8 mouse cellular contexts compared by ENCODE assay signal in the genomic region with DNA sequence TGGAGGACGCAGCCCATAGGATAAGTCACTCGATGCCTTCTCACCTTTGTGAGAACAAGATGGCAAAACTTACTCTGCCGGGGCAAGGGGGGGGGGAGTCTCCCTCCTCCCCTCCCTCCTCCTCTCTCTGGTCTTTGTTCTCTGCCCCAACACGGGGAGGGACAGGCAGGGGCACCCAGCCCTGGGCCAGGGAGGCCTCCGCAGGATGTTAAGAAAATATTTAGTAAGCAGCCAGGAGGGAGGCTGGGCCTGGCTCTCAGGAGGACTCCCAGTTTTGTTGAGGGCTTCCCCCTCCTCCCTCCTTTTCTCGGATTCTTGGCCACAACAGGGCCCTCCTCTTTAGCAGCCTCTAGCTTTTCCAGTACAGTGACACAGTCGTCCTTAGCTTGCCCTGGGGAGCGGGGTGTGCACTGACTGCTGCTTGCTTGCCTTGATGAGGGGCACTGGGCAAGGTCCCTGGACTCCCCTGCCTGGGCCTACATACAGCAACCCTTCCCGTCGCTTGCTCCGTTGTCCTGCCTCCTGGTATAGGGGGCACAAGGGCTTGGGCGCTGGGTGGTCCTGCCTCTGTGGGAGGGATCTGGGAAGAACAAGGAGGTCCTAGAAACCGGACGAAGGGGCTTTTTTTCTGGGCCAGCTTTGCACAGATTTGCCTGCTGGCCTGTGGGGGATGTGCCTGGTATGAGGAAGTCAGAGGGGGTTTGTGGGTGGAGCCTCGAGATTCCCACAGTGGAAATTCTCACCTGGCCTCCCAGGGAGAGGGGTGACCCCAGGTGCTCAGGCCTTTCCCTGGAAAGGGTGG. TPM values are rescaled to one million over a fixed set of nuclear protein-coding genes. Genes with fewer than 3 reads are reported as not detected.
A peak's percentile ranks its signal among the peaks of the same experiment; 100 is the strongest.
DNase-seq lines count a peak whose midpoint lies in the region; ATAC-seq and TF ChIP-seq lines count a peak whose summit lies in the region.

No protein-coding gene starts in this region.

- H3K4me1 ChIP-seq in G1E (ENCODE audit: insufficient read depth, low read depth, low read length), result peaks cover 73% of the 10 kb centered on the region
- peaks cover 45% of the 10 kb centered on the region for H3K4me1 ChIP-seq in forebrain, embryonic 11.5 days (replicated peaks; ENCODE audit: control insufficient read depth, insufficient read depth, low read length)
- peaks cover 83% of the 10 kb centered on the region for H3K4me1 ChIP-seq in liver, embryonic 16.5 days (ENCODE audit: control insufficient read depth, low read depth, low read length)

- TF ChIP-seq CTCF in G1E (IDR thresholded peaks at IDR 0.05; ENCODE audit: low read depth, low read length), result no peak

- peak overlapping the region; percentile 100 for H3K9ac ChIP-seq in forebrain, embryonic 11.5 days (ENCODE audit: low read length)
- peak overlapping the region; percentile 88 for H3K9ac ChIP-seq in liver, embryonic 16.5 days (ENCODE audit: low read depth, low read length)

- WGBS in forebrain, embryonic 11.5 days, result 8% methylated on average over 15 of the region's 15 CpGs
- 39% methylated on average over 14 of the region's 15 CpGs for WGBS in liver, embryonic 16.5 days (ENCODE audit: insufficient replicate concordance)

- peak overlapping the region; percentile 94 for H3K4me3 ChIP-seq in G1E (ENCODE audit: low read depth, low read length)
- peak overlapping the region; percentile 99 for H3K4me3 ChIP-seq in forebrain, embryonic 11.5 days (ENCODE audit: low read depth, low read length)
- H3K4me3 ChIP-seq in liver, embryonic 16.5 days (ENCODE audit: low read depth, low read length), result peak overlapping the region; percentile 93

- peak overlapping the region; percentile 73 for H3K4me2 ChIP-seq in forebrain, embryonic 11.5 days (ENCODE audit: low read depth, low read length, severe bottlenecking)
- H3K4me2 ChIP-seq in liver, embryonic 16.5 days (ENCODE audit: low read depth, low read length), result peak overlapping the region; percentile 98

- H3K27ac ChIP-seq in forebrain, embryonic 11.5 days (ENCODE audit: low read depth, low read length), result peak overlapping the region; percentile 99
- H3K27ac ChIP-seq in liver, embryonic 16.5 days (ENCODE audit: low read length), result peak overlapping the region; percentile 99

- no peaks in the 10 kb centered on the region for H3K27me3 ChIP-seq in G1E (ENCODE audit: insufficient read depth, low read length)
- no peaks in the 10 kb centered on the region for H3K27me3 ChIP-seq in forebrain, embryonic 11.5 days (ENCODE audit: control insufficient read depth, insufficient read depth, low read length)
- H3K27me3 ChIP-seq in liver, embryonic 16.5 days (ENCODE audit: control insufficient read depth, insufficient read depth, low read depth, low read length), result no peaks in the 10 kb centered on the region

- peaks cover 76% of the 10 kb centered on the region for H3K36me3 ChIP-seq in G1E (replicated peaks)
- peaks cover 47% of the 10 kb centered on the region for H3K36me3 ChIP-seq in forebrain, embryonic 11.5 days (ENCODE audit: control insufficient read depth, insufficient read depth, low read length)
- peaks cover 48% of the 10 kb centered on the region for H3K36me3 ChIP-seq in liver, embryonic 16.5 days (ENCODE audit: control insufficient read depth, insufficient read depth)

- no peak for ATAC-seq in G1E (ENCODE audit: extremely low read depth, insufficient number of reproducible peaks, low FRiP score, poor library complexity, severe bottlenecking)
- ATAC-seq in forebrain, embryonic 11.5 days (replicated peaks; ENCODE audit: low FRiP score), result no peak
- no peak for ATAC-seq in liver, embryonic 16.5 days (ENCODE audit: low read depth)
- no peak for ATAC-seq in granulocyte monocyte progenitor cell, adult 5-6 weeks (replicated peaks; ENCODE audit: poor library complexity, severe bottlenecking)

- no peaks in the 10 kb centered on the region for H3K9me3 ChIP-seq in G1E (replicated peaks)
- no peaks in the 10 kb centered on the region for H3K9me3 ChIP-seq in forebrain, embryonic 11.5 days (ENCODE audit: control insufficient read depth, low read length)
- no peaks in the 10 kb centered on the region for H3K9me3 ChIP-seq in liver, embryonic 16.5 days (replicated peaks; ENCODE audit: control insufficient read depth, low read length)

- DNase-seq in gastrocnemius, postnatal 10 days, result peak; percentile 45
- no peak for DNase-seq in gastrocnemius, postnatal 4 days (ENCODE audit: low spot score in 2 of 2)
- no peak for DNase-seq in G1E (ENCODE audit: low spot score)
- DNase-seq in forebrain, embryonic 11.5 days (ENCODE audit: low spot score), result peak; percentile 74
- DNase-seq in induced T-regulatory cell, adult 2 months (ENCODE audit: low read depth), result peak; percentile 72
- DNase-seq in retina, postnatal 1 day, result peak; percentile 72

RNA-seq across cellular contexts. Expression of a gene that starts 4.2 kb away (rescaled TPM):
- total RNA-seq in gastrocnemius, postnatal 10 days (2021), result 10 to 100 TPM; 34.3 to 62.7 TPM
- 10 to 100 TPM; 67.7 to 74.0 TPM for total RNA-seq in gastrocnemius, postnatal 4 days (2021)
- total RNA-seq in G1E (2014; fragmentation: Nextera tagmentation), result 89.8 and 92.3 TPM in 2 replicates
- 19.2 and 24.3 TPM in 2 replicates for total RNA-seq in G1E (2017)
- 295 and 302 TPM in 2 replicates for polyA plus RNA-seq in G1E (2012)
- polyA plus RNA-seq in forebrain, embryonic 11.5 days (2014; fragmentation: Nextera tagmentation; extraction: Ambion mirVana), result 58.3 and 66.4 TPM in 2 replicates
- polyA plus RNA-seq in liver, embryonic 16.5 days (2015; fragmentation: Nextera tagmentation; extraction: Ambion mirVana), result 2.3 and 2.6 TPM in 2 replicates
- 26.7 and 36.8 TPM in 2 replicates for total RNA-seq in granulocyte monocyte progenitor cell, adult 5-6 weeks (2014; fragmentation: Nextera tagmentation)
- total RNA-seq in granulocyte monocyte progenitor cell, adult 5-6 weeks (2017), result 10.0 and 17.4 TPM in 2 replicates

RNA-seq across cellular contexts. Expression of a gene that starts 11.6 kb away (rescaled TPM):
- 1 to 10 TPM; 2.3 to 3.2 TPM for total RNA-seq in gastrocnemius, postnatal 10 days (2021)
- 1 to 10 TPM; 2.2 to 2.7 TPM for total RNA-seq in gastrocnemius, postnatal 4 days (2021)
- 67.2 and 74.4 TPM in 2 replicates for total RNA-seq in G1E (2014; fragmentation: Nextera tagmentation)
- total RNA-seq in G1E (2017), result 3.7 and 5.5 TPM in 2 replicates
- 66.6 and 73.9 TPM in 2 replicates for polyA plus RNA-seq in G1E (2012)
- 10.4 and 15.0 TPM in 2 replicates for polyA plus RNA-seq in forebrain, embryonic 11.5 days (2014; fragmentation: Nextera tagmentation; extraction: Ambion mirVana)
- 0.44 and 0.65 TPM in 2 replicates for polyA plus RNA-seq in liver, embryonic 16.5 days (2015; fragmentation: Nextera tagmentation; extraction: Ambion mirVana)
- 0.73 and 5.3 TPM in 2 replicates for total RNA-seq in granulocyte monocyte progenitor cell, adult 5-6 weeks (2014; fragmentation: Nextera tagmentation)
- 0.36 TPM in 1 of 2 replicates, not detected in the other for total RNA-seq in granulocyte monocyte progenitor cell, adult 5-6 weeks (2017)

RNA-seq across cellular contexts. Expression of a gene that starts 13.5 kb away (rescaled TPM):
- 10 to 100 TPM; 84.3 to 88.4 TPM for total RNA-seq in gastrocnemius, postnatal 10 days (2021)
- 100 to 1,000 TPM; 107 to 153 TPM for total RNA-seq in gastrocnemius, postnatal 4 days (2021)
- total RNA-seq in G1E (2014; fragmentation: Nextera tagmentation) (18.1 and 21.2 TPM in 2 replicates), G1E (2017) (32.6 and 34.8 TPM in 2 replicates)
- 41.4 and 45.2 TPM in 2 replicates for polyA plus RNA-seq in G1E (2012)
- 82.0 and 83.4 TPM in 2 replicates for polyA plus RNA-seq in forebrain, embryonic 11.5 days (2014; fragmentation: Nextera tagmentation; extraction: Ambion mirVana)
- 13.8 and 14.2 TPM in 2 replicates for polyA plus RNA-seq in liver, embryonic 16.5 days (2015; fragmentation: Nextera tagmentation; extraction: Ambion mirVana)
- 25.3 and 70.7 TPM in 2 replicates for total RNA-seq in granulocyte monocyte progenitor cell, adult 5-6 weeks (2014; fragmentation: Nextera tagmentation)
- total RNA-seq in granulocyte monocyte progenitor cell, adult 5-6 weeks (2017), result 36.8 and 40.7 TPM in 2 replicates

RNA-seq across cellular contexts. Expression of a gene that starts 13.8 kb away (rescaled TPM):
- 100 to 1,000 TPM; 576 to 659 TPM for total RNA-seq in gastrocnemius, postnatal 10 days (2021)
- total RNA-seq in gastrocnemius, postnatal 4 days (2021), result 100 to 1,000 TPM; 522 to 564 TPM
- 248 and 258 TPM in 2 replicates for total RNA-seq in G1E (2014; fragmentation: Nextera tagmentation)
- 81.9 and 82.7 TPM in 2 replicates for total RNA-seq in G1E (2017)
- 1,539 and 1,678 TPM in 2 replicates for polyA plus RNA-seq in G1E (2012)
- 401 and 414 TPM in 2 replicates for polyA plus RNA-seq in forebrain, embryonic 11.5 days (2014; fragmentation: Nextera tagmentation; extraction: Ambion mirVana)
- polyA plus RNA-seq in liver, embryonic 16.5 days (2015; fragmentation: Nextera tagmentation; extraction: Ambion mirVana), result 288 and 309 TPM in 2 replicates
- 193 and 253 TPM in 2 replicates for total RNA-seq in granulocyte monocyte progenitor cell, adult 5-6 weeks (2014; fragmentation: Nextera tagmentation)
- total RNA-seq in granulocyte monocyte progenitor cell, adult 5-6 weeks (2017), result 47.4 and 49.6 TPM in 2 replicates

RNA-seq across cellular contexts. Expression of a gene that starts 20.5 kb away (rescaled TPM):
- 1 to 10 TPM; 3.9 to 5.5 TPM for total RNA-seq in gastrocnemius, postnatal 10 days (2021)
- total RNA-seq in gastrocnemius, postnatal 4 days (2021), result 1 to 10 TPM; 3.4 to 3.8 TPM
- total RNA-seq in G1E (2014; fragmentation: Nextera tagmentation), result 1.6 TPM in 1 of 2 replicates, not detected in the other
- total RNA-seq in G1E (2017), result 7.8 and 8.9 TPM in 2 replicates
- polyA plus RNA-seq in G1E (2012), result 4.8 and 5.0 TPM in 2 replicates
- 6.4 and 8.3 TPM in 2 replicates for polyA plus RNA-seq in forebrain, embryonic 11.5 days (2014; fragmentation: Nextera tagmentation; extraction: Ambion mirVana)
- polyA plus RNA-seq in liver, embryonic 16.5 days (2015; fragmentation: Nextera tagmentation; extraction: Ambion mirVana), result 8.4 and 8.7 TPM in 2 replicates
- 17.2 and 43.4 TPM in 2 replicates for total RNA-seq in granulocyte monocyte progenitor cell, adult 5-6 weeks (2014; fragmentation: Nextera tagmentation)
- 11.2 and 11.5 TPM in 2 replicates for total RNA-seq in granulocyte monocyte progenitor cell, adult 5-6 weeks (2017)

Comparison
In these comparisons a context has a peak if more than half of its experiments do, and no peak if none do; other contexts are left out.
1. DNase-seq: peak in gastrocnemius, postnatal 10 days (single experiment), forebrain, embryonic 11.5 days (single experiment), induced T-regulatory cell, adult 2 months (single experiment) and retina, postnatal 1 day (single experiment); none in gastrocnemius, postnatal 4 days (0 of 2) and G1E (single experiment).
2. Peak in every context shown above with its lines, with median percentiles within 50 percentile points of each other: H3K4me3 ChIP-seq.